Mouse (Mus musculus) kidney, postnatal 4 days (tissue): ENCODE data around the gene Slamf9.

Experiments
- DNase-seq, 2 experiments: peaks; one replicate each; pipeline ENCODE4 v3.0.0; 2021; ENCODE audit warnings: mixed read lengths in 2 of 2

The Slamf9 gene

DNA sequence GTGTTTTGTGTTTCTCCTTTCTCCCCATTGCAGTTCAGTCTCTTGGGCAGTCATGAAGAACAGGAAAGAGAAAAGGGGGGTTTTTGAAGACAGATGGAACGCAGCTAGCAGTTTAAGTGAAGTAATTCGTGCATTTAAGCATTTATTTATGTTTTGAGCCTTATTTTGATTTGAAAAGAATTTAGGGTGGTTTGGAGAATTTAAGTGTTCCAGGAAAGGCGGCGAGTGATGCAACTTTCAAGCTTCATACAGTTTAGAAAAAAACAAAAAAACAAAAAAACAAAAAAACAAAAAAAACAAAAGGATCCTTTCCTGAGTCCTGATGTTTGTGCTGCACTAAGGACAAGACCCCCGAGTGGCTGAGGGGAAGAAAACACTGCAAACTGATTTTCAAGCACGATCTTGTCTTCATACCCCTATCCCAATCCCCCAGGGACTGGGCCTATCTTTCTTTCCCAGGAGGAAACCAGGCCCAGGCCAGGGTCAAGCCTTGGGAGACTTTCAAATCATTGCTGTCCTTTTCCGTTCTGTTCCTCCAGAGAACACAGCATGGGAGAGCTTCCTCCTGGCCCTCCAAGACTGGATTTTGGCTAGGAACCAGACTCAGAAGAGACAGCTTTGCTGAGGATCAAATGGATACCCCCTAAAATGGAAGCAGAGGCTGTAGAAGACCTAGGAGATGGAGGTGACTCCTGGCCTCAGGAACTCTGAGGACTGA is 39.6 kb downstream of the Slamf9 start:
- peak; percentile 34 to 60 for DNase-seq

DNA sequence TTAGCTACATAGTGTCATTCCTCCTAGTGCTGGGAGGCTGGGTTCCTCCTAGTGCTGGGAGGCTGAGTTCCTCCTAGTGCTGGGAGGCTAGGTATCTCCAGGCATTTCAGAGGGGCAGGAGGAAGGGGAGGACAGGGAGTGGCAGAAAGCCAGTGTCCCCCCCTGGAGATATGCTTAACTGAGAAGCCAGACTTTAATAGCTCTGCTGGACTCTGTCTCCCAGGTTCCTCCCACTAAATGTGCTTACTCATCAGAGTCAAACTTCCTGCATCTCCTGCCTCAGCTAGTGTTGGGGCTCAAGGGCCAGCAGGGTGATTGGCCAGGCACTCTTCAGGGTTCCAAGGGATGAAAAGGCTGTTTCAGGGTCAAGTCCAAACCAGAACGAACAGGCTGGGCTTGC is 40.2 kb downstream of the Slamf9 start:
- DNase-seq, result peak in 1 of 2 experiments; percentile 52

DNA sequence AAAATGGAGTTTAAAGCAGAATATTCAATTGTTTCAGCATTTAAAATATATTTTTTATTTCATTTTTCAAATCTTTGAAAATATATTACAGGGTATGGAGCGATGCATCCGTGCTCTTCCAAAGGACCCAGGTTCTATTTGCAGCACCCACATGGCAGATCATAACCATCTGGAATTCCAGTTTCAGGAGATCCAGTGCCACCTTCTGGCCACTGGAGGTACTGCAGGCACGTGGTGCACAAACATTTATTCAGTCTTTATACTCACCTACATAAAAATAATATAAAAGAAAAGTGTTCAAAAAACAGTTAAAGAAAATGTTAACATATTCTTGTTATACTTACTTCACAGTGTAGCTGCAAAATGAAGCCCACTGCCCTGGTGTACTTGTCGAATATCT is 42.9 kb downstream of the Slamf9 start:
- DNase-seq, result no peak

DNA sequence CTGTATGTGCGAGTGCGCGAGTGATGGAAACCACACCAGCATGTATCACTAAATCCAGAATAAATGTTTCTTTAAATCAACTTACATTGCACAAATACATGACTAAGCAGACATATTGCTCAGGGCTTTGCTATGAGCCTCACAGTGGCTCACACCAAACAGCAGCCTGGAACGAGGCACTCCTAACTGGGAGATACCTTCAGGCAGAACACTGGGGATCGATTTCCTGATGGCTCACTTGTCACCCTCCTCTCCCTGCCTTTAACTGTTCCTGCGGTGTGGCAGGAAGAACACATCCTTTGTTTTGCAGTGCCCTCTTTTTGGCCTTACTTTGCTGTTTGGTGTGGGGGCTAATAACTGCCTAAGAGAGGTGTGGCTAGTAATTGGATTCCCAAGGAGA is 44.5 kb downstream of the Slamf9 start:
- no peak for DNase-seq

DNA sequence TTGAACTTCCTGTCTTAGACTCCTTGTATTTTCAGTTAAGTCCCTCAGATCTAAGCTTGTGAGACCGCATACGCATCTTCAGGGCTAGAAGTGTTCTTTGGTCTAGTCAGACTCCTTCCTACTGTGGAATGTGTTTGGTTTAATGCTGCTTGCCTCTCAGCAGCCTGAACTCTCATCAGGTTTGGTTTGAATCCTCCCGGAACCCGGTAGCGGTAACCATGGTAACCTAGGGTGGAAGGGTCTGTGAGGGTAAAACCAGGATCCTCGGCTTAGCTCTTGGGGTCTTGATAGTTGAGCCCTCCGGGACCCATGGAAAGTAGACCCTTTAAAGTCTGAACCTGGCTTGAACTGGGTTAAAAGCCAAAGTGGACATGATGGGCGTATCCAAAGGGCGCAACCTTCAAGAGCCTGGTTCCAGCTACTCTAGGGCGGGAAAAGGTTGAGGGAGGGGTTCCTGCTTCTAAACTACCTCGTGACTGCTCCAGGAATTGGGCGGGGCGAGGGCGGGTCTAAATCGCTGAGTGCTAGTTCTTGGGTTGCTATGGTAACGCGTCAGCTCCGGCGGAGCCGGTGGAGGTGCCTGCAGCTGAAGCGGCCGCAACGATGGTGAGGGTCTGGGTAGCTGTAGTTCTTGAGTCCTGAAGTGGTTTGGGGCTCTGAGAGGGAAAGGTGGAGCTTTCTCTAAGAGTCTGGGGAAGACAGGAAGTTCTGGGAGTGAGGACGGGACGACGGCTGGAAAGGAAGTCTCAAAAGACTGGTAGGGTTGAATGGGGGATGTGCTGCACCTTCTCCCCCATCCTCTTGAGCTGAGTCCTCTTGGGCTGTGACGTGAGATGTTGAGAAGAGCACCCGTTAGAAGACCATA is 45.6 kb downstream of the Slamf9 start, which contains the start of gene Cfap45:
TSS of gene Cfap45 (plus strand) at position 226 of the 865 bp plus-strand sequence.
- DNase-seq, result peak; percentile 92 to 95

DNA sequence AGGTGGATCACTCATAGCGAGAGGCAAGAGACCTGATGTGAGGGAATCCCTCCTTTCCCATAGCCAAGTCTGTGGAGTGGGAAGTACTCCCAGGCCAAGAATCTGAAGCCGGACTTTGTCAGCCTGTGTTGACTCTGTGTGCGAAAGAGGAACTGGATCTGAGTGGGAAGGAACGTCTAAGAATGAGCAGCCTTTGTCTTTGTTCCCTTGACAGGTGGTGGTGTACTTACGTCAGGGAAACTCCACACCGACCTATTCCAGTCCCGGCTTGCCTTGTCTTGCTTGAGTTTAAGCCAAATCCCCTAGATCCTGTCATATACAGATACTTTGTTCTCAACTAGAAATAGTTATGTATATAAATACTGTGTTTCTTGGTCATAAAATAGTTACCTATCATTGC is 47.4 kb downstream of the Slamf9 start:
- DNase-seq, result no peak

DNA sequence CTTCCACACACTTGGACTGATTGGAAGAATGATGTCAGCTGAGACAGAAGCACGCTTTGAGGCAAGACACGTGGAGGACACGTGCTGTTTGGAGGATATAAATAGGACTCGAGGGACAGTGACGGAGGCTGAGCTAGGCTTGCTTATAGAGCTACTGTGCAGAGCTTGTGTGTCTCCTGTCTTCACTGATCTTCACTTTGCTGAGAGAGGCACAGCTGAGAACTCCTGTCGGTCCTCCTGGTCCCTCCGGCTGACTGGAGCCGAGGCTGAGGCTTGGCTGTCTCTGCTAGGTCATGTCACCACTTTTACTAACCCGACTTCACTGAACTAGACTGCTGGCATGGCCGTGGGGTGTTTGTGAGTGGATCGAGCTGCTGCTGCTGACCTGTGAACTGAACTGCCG is 48.5 kb downstream of the Slamf9 start:
- DNase-seq, result peak; percentile 43 to 61

DNA sequence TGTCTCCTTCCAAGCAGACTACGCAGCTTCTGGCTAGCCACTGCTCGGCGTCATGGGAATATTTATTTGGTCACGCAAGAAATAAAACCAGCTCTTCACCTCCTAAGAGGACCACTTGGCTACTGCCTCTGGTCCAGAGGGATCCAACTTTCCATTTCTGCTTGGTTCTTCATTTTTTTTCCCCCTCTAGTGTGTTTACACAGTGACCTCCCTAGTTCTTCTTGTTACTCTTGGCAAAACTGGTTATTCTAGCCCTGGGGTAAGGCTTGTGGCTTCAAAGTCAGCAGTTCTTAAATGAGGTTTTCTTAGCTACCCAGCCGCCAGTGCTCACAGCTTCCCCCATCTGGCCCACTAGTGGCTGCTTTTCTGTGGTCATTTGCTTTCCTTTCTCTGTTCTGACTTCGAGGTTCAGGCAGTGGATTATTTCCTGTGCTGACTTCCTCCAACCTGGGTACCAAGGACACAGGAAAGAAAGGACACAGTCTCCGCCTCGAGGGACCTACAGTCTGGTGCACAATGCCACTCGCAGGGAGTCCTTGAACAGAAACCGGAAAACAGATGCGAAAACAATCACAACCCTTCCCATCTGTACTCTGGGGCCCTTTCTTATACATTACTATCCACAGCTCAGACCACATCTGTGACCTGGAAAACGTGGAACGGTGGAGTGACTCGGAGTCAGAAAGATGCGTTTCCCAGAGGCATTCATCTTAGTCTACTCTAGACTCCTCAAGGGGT is 50.0 kb downstream of the Slamf9 start:
- DNase-seq, result peak; percentile 46 to 60

DNA sequence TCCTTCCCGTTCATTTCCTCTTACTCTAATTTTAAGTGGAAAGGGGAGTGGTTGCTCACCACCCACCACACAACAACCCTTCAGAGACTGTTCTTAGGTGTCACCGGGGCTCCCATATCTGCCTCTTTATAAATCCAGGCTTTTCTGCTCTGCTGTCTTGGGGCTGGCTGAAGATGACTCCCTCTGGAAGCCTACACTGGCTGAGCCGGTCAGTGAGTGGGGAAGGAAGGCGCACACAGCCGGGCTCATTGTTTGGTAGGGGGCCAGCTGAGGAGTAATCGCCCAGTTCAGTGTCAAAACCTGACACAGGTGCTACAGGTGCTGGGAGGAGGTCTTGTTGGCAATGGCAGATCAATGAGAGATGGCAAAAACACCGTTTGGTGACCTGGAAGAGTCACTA is 50.8 kb downstream of the Slamf9 start:
- no peak for DNase-seq

DNA sequence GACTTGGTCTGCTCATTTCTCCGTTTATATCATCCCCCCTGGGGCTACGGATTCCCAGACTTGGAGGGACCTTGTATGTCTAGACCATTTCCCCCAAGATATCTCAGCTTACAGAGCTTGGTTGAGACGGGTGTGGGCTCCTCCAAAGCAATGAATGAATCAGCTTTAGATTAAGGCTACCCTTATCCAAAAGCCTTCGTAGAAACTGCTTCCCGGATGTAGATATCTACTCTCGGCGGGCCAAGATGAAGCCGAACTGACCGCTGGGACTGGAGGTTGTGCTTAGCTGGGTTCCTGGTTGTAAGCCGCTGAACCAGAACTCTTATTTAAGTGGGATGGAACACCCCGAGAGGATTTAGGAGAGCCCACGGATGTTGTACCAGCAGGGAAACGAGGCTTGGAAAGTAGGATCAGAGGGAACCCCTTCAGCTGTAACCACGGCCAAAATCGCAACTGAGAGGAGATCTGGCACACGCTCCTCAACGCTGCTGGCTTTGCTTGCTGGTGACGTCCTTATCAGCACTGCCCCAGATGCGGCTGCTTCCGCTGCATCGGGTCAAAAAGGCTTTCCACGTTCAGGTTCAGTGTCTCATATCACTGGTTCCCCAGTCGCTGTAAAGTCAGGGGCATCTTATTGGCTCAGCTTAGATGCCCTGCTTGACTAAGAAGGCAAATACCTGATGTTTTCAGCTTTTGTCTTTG is 51.4 kb downstream of the Slamf9 start:
- no peak for DNase-seq

DNA sequence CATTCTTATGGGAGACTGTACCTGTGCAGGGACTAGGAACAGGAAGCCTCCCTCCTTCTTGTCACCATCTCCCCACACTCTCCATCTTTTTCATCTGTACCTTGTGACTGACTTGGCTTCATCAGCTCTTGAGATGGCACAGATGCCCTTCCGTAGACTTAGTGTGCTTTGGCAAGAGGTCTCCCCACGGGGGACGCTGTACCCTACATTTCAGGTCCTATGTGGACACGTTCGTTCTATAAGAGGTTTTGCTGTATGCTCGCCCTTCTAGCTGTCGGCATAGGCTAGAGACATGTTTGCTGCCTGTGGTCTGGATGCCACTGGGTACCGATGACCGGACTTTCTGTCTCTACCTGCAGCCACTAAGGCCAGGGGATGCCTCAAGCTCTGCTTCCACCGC is 52.3 kb downstream of the Slamf9 start:
- no peak for DNase-seq
